Mouse (Mus musculus) neural tube, embryonic 11.5 days (tissue): Measurements from ENCODE around the gene C130074G19Rik. TPM values are rescaled to one million over a fixed set of nuclear protein-coding genes. Genes with fewer than 3 reads are reported as not detected.

Source experiments
- ATAC-seq: fragments of 200-750 bp; cut with Nextera tagmentation; 2 replicates; pipeline ENCODE4 v1.8.0; 2017; ENCODE audit warnings: moderate number of reproducible peaks, mild to moderate bottlenecking, moderate TSS enrichment, moderate library complexity; ENCODE audit not compliant: insufficient read depth, low FRiP score, low TSS enrichment
- DNase-seq: peaks from one replicate; pipeline ENCODE4 v3.0.0-alpha.2; 2015; ENCODE audit warnings: low spot score
- H3K27ac ChIP-seq: fragments of 300-500 bp; sonication (generic); 2 replicates; pipeline ENCODE4 v1.5.1; 2014; ENCODE audit warnings: low read depth, mild to moderate bottlenecking, low read length
- H3K27me3 ChIP-seq: fragments of 300-500 bp; sonication (generic); 2 replicates; pipeline ENCODE4 v1.6.1; 2014; ENCODE audit warnings: mild to moderate bottlenecking, low read length, mixed read lengths; ENCODE audit not compliant: control insufficient read depth, insufficient read depth
- H3K36me3 ChIP-seq: fragments of 300-500 bp; sonication (generic); 2 replicates; pipeline ENCODE4 v1.6.1; 2014; ENCODE audit warnings: mild to moderate bottlenecking, low read length, moderate library complexity, mixed read lengths; ENCODE audit not compliant: control insufficient read depth, insufficient read depth
- H3K4me1 ChIP-seq: fragments of 300-500 bp; sonication (generic); 2 replicates; pipeline ENCODE4 v1.6.1; 2014; ENCODE audit warnings: low read length, mixed read lengths; ENCODE audit not compliant: control insufficient read depth, insufficient read depth
- H3K4me2 ChIP-seq: fragments of 300-500 bp; sonication (generic); 2 replicates; pipeline ENCODE4 v1.6.1; 2014; ENCODE audit warnings: low read depth, mild to moderate bottlenecking, moderate library complexity
- H3K4me3 ChIP-seq: fragments of 300-500 bp; sonication (generic); 2 replicates; pipeline ENCODE4 v1.5.1; 2014; ENCODE audit warnings: low read depth, low read length
- H3K9ac ChIP-seq: fragments of 300-500 bp; sonication (generic); 2 replicates; pipeline ENCODE4 v1.6.1; 2014; ENCODE audit warnings: mild to moderate bottlenecking, low read length
- H3K9me3 ChIP-seq: fragments of 300-500 bp; sonication (generic); 2 replicates; pipeline ENCODE4 v1.6.1; 2016; ENCODE audit warnings: low read length; ENCODE audit not compliant: control insufficient read depth
- WGBS: fragments of 180-500 bp; shearing (Covaris S2); extraction: QIAGEN DNeasy Blood & Tissue Kit; methylation state at CpG from one replicate; pipeline ENCODE4 v1.1.7; 2014; 5-methylcytosine and 5-hydroxymethylcytosine counted together
- polyA plus RNA-seq: library from polyadenylated mRNA; unstranded; fragments of >200 nt; fragmentation: Nextera tagmentation; extraction: Ambion mirVana; gene quantifications from 2 replicates; pipeline ENCODE4 v1.2.1, GENCODE M21; 2014

Gene C130074G19Rik
- polyA plus RNA-seq, 1 experiment from 2014 or later = 0.80 TPM

DNA sequence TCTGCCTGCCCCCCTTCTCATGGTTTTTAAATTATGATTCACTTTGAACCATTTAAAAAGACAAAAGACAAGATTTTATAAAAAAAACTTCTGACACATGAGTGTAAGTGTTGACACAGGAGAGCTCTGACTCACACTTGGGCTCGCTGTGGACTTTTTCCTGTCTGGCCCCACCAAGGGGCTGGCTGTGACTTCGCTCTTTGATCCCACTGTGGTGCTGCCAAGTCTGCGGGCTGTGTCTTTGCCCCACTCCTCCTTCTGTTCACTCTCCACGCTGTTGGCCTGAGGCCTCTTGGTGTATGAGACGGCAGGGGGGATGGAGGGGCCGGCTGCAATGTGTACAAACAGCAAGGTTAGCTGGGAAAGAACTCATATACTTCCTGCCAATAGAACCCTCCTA is 28.8 kb upstream of the C130074G19Rik start:
- DNase-seq (no peak), ATAC-seq (no peak)
- no peak overlapping the region for H3K27ac ChIP-seq
- no peaks in the 10 kb centered on the region for H3K4me1 ChIP-seq
- 80% methylated on average over 6 of the region's 6 CpGs for WGBS
- H3K4me2 ChIP-seq = no peak overlapping the region
- H3K4me3 ChIP-seq = no peak overlapping the region
- H3K27me3 ChIP-seq = no peaks in the 10 kb centered on the region
- no peaks in the 10 kb centered on the region for H3K36me3 ChIP-seq
- no peak overlapping the region for H3K9ac ChIP-seq
- no peaks in the 10 kb centered on the region for H3K9me3 ChIP-seq

DNA sequence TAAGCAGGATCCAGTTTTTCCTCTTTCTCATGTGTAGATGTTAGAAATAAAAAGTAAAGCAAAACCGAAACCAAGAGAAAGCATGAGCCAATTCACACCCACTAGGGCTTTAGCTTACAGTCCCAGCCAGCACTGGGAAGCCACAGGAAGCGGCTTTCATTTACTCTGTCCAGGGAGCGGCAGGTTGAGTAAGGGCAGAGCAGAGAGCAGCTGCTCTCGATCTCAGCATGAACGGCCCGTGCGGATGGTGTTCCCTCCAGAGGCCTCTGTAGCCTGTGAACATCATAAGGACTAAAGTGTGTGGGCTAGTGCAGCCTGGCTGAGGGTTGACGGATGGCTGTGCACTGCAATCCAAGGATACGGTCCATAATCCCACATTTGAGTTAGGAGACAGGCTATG is 25.5 kb upstream of the C130074G19Rik start:
- H3K36me3 ChIP-seq = no peaks in the 10 kb centered on the region
- no peaks in the 10 kb centered on the region for H3K27me3 ChIP-seq
- H3K27ac ChIP-seq = no peak overlapping the region
- WGBS = 75% methylated on average over 9 of the region's 9 CpGs
- ATAC-seq (no peak), DNase-seq (no peak)
- H3K9ac ChIP-seq = no peak overlapping the region
- no peak overlapping the region for H3K4me2 ChIP-seq
- H3K4me1 ChIP-seq = peaks cover 5% of the 10 kb centered on the region; the same call in 1 of the 2 replicates
- H3K9me3 ChIP-seq = no peaks in the 10 kb centered on the region
- no peak overlapping the region for H3K4me3 ChIP-seq

DNA sequence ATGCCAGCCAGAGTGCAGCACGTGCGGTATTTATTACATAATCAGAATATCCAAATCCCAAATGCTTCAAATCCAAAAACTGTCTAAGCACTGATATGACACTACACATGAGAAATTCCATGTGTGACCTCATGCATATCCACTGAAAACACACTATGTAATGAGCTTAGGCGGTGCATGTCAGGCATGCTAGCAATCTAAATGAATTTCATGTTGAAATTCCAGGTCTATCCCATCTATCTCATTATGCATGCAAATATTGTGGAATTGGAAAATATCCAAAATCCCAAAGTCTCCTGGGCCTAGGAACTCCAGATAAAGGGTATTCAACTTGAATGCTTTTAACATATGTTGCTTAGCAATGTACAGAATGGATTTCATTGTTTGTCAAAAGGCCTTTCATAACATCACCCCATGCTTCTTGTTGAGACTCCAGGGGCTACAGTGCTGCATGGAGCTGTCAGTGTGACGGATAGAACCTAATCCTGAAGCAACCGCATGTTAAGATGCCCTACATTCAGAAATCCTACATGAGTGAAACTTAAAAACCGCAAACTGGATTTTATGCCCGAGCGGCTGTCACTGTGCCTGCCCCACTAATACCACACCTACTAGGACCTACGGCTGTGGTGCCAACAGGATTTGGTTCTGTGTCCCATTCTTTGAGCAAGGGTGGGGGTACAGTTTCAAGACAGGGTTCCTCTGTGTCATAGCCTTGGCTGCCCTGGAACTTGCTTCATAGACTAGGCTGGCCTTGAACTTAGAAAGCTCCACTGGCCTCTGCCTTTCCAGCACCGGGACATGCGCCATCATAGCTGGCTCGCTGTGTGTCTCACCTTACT is 23.1 kb upstream of the C130074G19Rik start:
- Histone ChIP-seq H3K9me3 (no peaks in the 10 kb centered on the region), H3K4me1 (peaks cover 5% of the 10 kb centered on the region; the same call in 1 of the 2 replicates), H3K9ac (no peak overlapping the region), H3K27me3 (no peaks in the 10 kb centered on the region), H3K4me2 (no peak overlapping the region), H3K36me3 (no peaks in the 10 kb centered on the region), H3K27ac (no peak overlapping the region), H3K4me3 (no peak overlapping the region)
- no peak for DNase-seq
- 85% methylated on average over 12 of the region's 12 CpGs for WGBS
- ATAC-seq = no peak

DNA sequence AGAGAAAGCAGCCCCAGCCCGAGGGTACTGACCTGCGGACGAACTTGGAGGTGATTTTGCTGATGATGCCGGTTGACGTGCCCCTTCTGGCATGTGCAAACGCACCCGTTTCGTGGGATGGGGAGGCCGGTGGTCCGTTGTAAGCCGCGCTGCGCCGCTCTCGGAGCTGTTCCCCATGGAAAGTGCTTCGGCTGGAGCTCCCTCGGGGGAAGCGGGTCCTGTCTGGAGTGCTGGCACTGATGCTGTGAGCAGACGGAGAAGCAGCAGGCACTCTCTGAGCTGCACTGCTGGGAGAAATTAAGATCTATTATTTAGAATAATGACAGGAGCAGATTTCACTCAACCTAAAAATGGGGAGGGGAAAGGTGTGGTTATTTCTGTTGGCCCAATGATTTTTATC is 22.4 kb upstream of the C130074G19Rik start:
- H3K4me2 ChIP-seq = no peak overlapping the region
- no peaks in the 10 kb centered on the region for H3K27me3 ChIP-seq
- H3K9me3 ChIP-seq = no peaks in the 10 kb centered on the region
- ATAC-seq = no peak
- no peak overlapping the region for H3K27ac ChIP-seq
- no peak overlapping the region for H3K4me3 ChIP-seq
- DNase-seq = no peak
- WGBS = 73% methylated on average over 19 of the region's 19 CpGs
- no peak overlapping the region for H3K9ac ChIP-seq
- H3K36me3 ChIP-seq = no peaks in the 10 kb centered on the region; the same call in 1 of the 2 replicates
- peaks cover 5% of the 10 kb centered on the region; the same call in 1 of the 2 replicates for H3K4me1 ChIP-seq

DNA sequence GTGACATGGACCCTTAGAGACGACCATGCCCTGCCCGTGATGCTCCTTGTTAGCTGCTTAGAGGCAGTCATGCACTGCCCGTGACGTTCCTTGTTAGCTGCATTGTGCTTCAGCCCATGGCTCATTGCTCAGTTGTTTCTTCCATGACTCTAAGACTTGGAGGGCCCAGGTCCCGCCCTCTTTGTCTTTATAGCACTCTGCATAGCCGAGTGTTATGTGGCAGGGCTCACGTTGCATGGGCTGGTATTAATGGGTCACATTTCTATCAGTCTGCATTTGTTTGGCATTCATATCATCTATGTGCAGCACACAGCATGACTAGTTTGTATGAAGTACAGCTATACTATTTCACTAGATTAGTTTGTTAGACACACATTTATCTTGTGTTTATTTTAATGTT is 20.7 kb upstream of the C130074G19Rik start:
- Histone ChIP-seq H3K4me3 (no peak overlapping the region), H3K27ac (no peak overlapping the region), H3K4me1 (peaks cover 5% of the 10 kb centered on the region; the same call in 1 of the 2 replicates), H3K9ac (no peak overlapping the region), H3K4me2 (no peak overlapping the region), H3K9me3 (no peaks in the 10 kb centered on the region), H3K27me3 (no peaks in the 10 kb centered on the region), H3K36me3 (no peaks in the 10 kb centered on the region; the same call in 1 of the 2 replicates)
- no peak for DNase-seq
- 63% methylated on average over 7 of the region's 7 CpGs for WGBS
- no peak for ATAC-seq

DNA sequence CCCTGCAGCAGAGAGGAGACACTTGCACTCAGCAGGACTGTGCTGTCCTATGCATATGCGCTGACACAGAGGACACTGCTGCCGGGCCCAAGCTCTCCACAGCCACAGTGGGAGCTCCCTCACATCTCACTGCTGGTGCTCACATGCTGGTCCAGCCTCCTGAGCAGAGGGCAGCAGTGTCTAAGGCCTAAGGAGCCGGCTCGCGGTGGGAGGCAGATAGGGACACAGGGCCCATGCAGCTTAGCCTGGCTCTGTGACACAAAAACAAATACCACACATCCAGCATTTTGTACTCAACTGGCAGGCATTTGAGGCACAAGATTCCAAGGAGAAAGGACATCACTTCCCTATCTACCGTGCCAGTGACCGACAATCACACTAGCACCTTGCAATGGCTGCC is 19.9 kb upstream of the C130074G19Rik start:
- no peak overlapping the region for H3K27ac ChIP-seq
- no peaks in the 10 kb centered on the region; the same call in 1 of the 2 replicates for H3K36me3 ChIP-seq
- no peak for DNase-seq

DNA sequence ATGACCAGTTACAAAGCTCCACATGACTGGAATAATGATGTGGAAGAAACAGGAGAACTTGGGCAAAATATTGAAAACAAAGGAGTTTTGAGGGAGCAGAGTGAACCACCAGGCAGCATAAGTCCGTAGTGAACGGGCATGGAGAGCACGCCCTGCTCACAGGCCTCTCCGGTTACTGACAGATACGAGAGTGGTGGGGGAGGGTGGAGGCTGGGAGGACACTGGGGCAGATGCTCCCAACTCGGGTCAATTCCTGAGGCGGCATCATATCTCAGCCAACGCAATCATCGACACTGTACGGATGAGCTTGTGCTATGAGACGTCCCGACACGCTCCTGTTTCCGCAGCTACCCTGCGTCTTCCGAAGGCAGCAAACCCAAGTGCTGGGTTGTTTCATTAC is 14.3 kb upstream of the C130074G19Rik start:
- no peaks in the 10 kb centered on the region for H3K27me3 ChIP-seq
- H3K36me3 ChIP-seq = no peaks in the 10 kb centered on the region; the same call in 1 of the 2 replicates
- no peak overlapping the region for H3K4me3 ChIP-seq
- 82% methylated on average over 16 of the region's 16 CpGs for WGBS
- no peaks in the 10 kb centered on the region for H3K9me3 ChIP-seq
- no peak for DNase-seq
- ATAC-seq = no peak
- no peak overlapping the region for H3K4me2 ChIP-seq
- no peaks in the 10 kb centered on the region for H3K4me1 ChIP-seq
- no peak overlapping the region for H3K27ac ChIP-seq
- H3K9ac ChIP-seq = no peak overlapping the region

More for the DNA sequence above, 19.9 kb upstream of the C130074G19Rik start:
- ATAC-seq = no peak
- H3K4me3 ChIP-seq = no peak overlapping the region
- H3K4me1 ChIP-seq = peaks cover 5% of the 10 kb centered on the region; the same call in 1 of the 2 replicates
- 78% methylated on average over 7 of the region's 7 CpGs for WGBS
- no peak overlapping the region for H3K4me2 ChIP-seq
- no peak overlapping the region for H3K9ac ChIP-seq
- H3K9me3 ChIP-seq = no peaks in the 10 kb centered on the region
- no peaks in the 10 kb centered on the region for H3K27me3 ChIP-seq

DNA sequence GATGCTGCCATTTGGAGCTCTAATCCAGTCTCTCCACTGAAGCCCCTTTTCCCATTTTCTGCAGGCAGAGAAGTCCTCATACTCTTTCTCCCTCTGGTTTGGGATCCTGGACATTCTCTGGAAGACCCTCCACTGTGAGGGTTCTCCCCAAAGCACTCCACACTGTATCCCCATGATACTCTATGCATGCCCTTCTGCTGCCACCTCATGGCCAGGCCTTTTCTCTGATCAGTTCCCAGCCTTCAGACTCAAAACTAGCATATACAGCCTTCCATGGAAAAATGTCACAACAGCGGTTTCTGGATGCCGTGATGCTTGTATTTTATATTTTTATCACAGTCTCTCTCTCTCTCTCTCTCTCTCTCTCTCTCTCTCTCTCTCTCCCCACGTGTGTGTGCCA is 9.0 kb upstream of the C130074G19Rik start:
- no peaks in the 10 kb centered on the region for H3K27me3 ChIP-seq
- ATAC-seq (no peak), DNase-seq (no peak)
- H3K4me1 ChIP-seq = no peaks in the 10 kb centered on the region
- H3K27ac ChIP-seq = no peak overlapping the region
- no peaks in the 10 kb centered on the region for H3K9me3 ChIP-seq
- no peak overlapping the region for H3K9ac ChIP-seq
- no peaks in the 10 kb centered on the region for H3K36me3 ChIP-seq
- H3K4me2 ChIP-seq = no peak overlapping the region
- WGBS = 84% methylated on average over 3 of the region's 3 CpGs
- no peak overlapping the region for H3K4me3 ChIP-seq

DNA sequence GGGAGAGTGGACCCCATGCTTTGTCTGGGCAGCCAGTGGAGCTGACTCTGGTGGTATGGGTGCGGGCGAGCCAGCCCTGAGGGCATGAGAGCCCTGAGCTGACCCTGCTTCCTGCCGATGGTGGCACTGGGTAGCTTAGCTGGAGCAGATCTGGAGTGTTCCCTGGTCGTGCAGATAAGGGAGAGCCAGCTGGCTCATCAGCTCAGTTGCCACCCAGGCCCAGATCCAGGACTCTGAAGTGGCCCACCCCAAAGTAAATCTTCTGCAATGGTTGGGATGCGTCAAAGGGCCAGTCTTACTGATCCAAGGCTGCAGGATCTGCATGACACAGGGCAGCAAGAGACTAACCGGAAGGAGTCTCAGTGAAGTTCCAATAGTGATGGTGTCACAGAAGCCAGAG is 6.4 kb upstream of the C130074G19Rik start:
- Histone ChIP-seq H3K9me3 (no peaks in the 10 kb centered on the region), H3K9ac (no peak overlapping the region), H3K27me3 (no peaks in the 10 kb centered on the region), H3K4me3 (no peak overlapping the region), H3K36me3 (no peaks in the 10 kb centered on the region), H3K27ac (no peak overlapping the region), H3K4me1 (no peaks in the 10 kb centered on the region), H3K4me2 (no peak overlapping the region)
- 85% methylated on average over 6 of the region's 6 CpGs for WGBS
- no peak for DNase-seq
- no peak for ATAC-seq
